Mouse (Mus musculus) kidney, embryonic 15.5 days (tissue): ENCODE data around the gene Gps1. TPM values are rescaled to one million over a fixed set of nuclear protein-coding genes. Genes with fewer than 3 reads are reported as not detected.

Source experiments
- ATAC-seq: fragments of 200-750 bp; cut with Nextera tagmentation; replicated peaks from 2 replicates; pipeline ENCODE4 v1.8.0; 2017; ENCODE audit warnings: moderate TSS enrichment; ENCODE audit not compliant: low FRiP score
- H3K27ac ChIP-seq: fragments of 300-500 bp; sonication (generic); 2 replicates; pipeline ENCODE4 v1.5.1; 2015; ENCODE audit warnings: mild to moderate bottlenecking, inconsistent platforms
- H3K27me3 ChIP-seq: fragments of 300-500 bp; sonication (generic); 2 replicates; pipeline ENCODE4 v1.6.1; 2015; ENCODE audit warnings: inconsistent platforms
- H3K36me3 ChIP-seq: fragments of 300-500 bp; sonication (generic); 2 replicates; pipeline ENCODE4 v1.6.1; 2015; ENCODE audit warnings: inconsistent platforms
- H3K4me1 ChIP-seq: fragments of 300-500 bp; sonication (generic); 2 replicates; pipeline ENCODE4 v1.6.1; 2015; ENCODE audit warnings: inconsistent platforms
- H3K4me2 ChIP-seq: fragments of 300-500 bp; sonication (generic); 2 replicates; pipeline ENCODE4 v1.6.1; 2015; ENCODE audit warnings: moderate library complexity, mild to moderate bottlenecking, inconsistent platforms
- H3K4me3 ChIP-seq: fragments of 300-500 bp; sonication (generic); replicated peaks from 2 replicates; pipeline ENCODE4 v1.5.1; 2015; ENCODE audit warnings: mild to moderate bottlenecking, inconsistent platforms
- H3K9ac ChIP-seq: fragments of 300-500 bp; sonication (generic); 2 replicates; pipeline ENCODE4 v1.6.1; 2015; ENCODE audit warnings: mild to moderate bottlenecking, inconsistent platforms
- H3K9me3 ChIP-seq: fragments of 300-500 bp; sonication (generic); replicated peaks from 2 replicates; pipeline ENCODE4 v1.6.1; 2016; ENCODE audit warnings: inconsistent platforms
- WGBS: fragments of 180-500 bp; shearing (Covaris S2); methylation state at CpG from one replicate; pipeline ENCODE4 v1.1.7; 2015; ENCODE audit warnings: mixed read lengths; 5-methylcytosine and 5-hydroxymethylcytosine counted together
- polyA plus RNA-seq: library from polyadenylated mRNA; unstranded; fragments of >200 nt; fragmentation: Nextera tagmentation; extraction: Ambion mirVana; gene quantifications from 2 replicates; pipeline ENCODE4 v1.2.1, GENCODE M21; 2015

Gene Gps1
- polyA plus RNA-seq, 1 experiment from 2014 or later: 215 TPM

DNA sequence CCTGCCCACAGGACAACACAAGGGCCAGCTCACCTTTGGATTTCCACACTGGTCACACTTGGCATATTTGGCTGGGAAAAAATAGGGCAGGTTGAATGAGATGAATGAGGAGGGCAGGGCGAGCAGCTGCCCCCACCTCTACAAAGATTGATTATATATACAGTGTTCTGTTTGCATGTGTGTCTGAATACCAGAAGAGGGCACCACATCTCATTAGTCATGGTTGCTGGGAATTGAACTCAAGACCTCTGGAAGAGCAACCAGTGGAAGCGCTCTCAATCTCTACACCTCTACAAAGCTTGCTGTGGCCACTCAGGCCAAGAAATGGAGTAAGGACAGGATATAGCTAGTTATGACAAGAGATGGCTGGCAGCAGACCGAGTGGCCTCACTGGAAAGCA, 5.7 kb downstream of the Gps1 start:
- H3K4me1 ChIP-seq: peaks cover 27% of the 10 kb centered on the region
- H3K27ac ChIP-seq: no peak overlapping the region
- H3K27me3 ChIP-seq: no peaks in the 10 kb centered on the region
- peaks cover 89% of the 10 kb centered on the region for H3K36me3 ChIP-seq
- H3K4me3 ChIP-seq: no peak overlapping the region
- no peak overlapping the region for H3K4me2 ChIP-seq
- no peak overlapping the region for H3K9ac ChIP-seq
- ATAC-seq: no peak
- WGBS: 94% methylated on average over 3 of the region's 3 CpGs
- H3K9me3 ChIP-seq: no peaks in the 10 kb centered on the region

DNA sequence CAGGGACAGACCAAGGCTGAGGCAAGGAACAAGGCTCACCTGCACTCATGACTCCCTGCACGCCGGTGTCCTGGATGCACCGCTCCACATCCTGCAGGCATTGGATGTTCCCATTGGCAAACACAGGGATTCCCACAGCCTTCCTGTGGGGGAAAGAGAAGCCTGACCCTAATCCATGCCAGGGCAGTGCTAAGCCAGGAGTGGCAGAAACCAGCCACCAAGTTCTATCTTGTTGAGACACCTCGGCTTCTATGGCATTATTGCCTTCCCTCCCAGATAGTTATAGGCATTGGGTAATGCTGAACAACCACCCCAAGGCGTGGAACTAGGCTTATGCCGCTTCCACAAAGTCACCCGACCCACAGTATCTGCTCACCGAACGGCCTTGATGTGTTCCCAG, 8.6 kb downstream of the Gps1 start:
- H3K4me2 ChIP-seq: no peak overlapping the region
- WGBS: 96% methylated on average over 9 of the region's 9 CpGs
- H3K9me3 ChIP-seq: no peaks in the 10 kb centered on the region
- H3K36me3 ChIP-seq: peaks cover 70% of the 10 kb centered on the region
- peaks cover 28% of the 10 kb centered on the region for H3K4me1 ChIP-seq
- no peak overlapping the region for H3K27ac ChIP-seq
- ATAC-seq: no peak
- H3K27me3 ChIP-seq: no peaks in the 10 kb centered on the region
- H3K9ac ChIP-seq: no peak overlapping the region
- no peak overlapping the region for H3K4me3 ChIP-seq

DNA sequence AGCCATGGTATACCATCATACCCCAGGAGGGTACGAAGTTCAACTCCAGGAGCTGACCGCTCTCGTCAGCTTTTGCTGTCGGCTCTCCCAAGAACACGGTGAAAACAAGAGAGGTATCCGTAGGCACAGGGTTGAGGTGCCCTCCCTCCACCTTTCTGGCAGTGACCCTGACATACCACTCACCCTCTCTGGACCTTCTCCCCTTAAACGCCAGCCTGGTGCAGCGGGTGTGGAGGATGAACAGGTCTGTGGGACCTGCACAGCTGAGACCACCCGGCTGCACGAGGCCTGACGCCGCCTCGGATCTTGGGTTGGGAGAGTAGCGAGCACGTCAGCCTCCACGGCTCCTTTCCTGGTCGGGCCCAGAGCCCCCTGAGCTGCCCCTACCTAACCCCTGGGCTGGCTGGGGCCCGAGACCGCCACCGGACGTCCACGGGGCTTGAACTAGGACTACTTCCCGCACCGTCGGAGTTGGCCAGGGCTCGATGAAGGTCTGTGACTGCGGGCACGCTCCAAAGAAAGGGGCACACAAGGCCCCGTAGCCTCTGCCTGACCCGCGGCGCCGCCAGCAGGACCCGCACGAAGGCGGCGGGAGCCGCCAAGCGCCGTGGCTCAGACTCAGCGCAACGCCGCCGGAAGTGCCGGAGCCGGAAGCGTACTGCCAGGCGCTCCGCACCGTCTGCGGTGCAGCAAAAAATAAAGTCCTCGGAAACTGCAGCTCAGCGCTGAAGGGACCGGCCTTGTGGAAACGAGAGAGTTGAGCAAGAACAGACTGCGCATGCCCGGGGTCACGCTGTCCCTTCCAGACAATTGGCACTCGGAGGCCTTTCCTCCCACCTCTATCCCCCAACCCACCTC, 11.9 kb downstream of the Gps1 start, which contains the start of gene Dus1l:
TSS of gene Dus1l (minus strand) at position 648 of the 858 bp plus-strand sequence.
- Histone ChIP-seq H3K4me2 (peak within 1 kb of the TSS; percentile 93), H3K27me3 (no peaks in the 10 kb centered on the region), H3K36me3 (peaks cover 40% of the 10 kb centered on the region), H3K4me3 (peak within 1 kb of the TSS; percentile 99), H3K27ac (peak within 1 kb of the TSS; percentile 84), H3K9ac (peak within 1 kb of the TSS; percentile 95), H3K9me3 (no peaks in the 10 kb centered on the region), H3K4me1 (peaks cover 38% of the 10 kb centered on the region)
- 2% methylated on average over 59 of the region's 59 CpGs for WGBS
- ATAC-seq: peak; percentile 81

DNA sequence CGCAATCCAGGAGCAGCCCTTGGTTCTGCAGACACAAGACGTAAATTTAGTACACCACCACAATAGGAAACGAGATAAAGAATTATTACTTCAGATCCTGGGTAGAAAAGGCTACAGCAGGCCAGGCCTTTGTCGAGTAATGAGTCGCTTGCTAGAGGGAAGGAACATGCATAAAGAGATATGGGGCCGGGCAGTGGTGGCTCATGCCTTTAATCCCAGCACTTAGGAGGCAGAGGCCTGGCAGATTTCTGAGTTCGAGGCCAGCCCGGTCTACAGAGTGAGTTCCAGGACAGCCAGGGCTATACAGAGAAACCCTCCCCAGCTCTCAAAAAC, 12.5 kb downstream of the Gps1 start:
- Histone ChIP-seq H3K36me3 (peaks cover 34% of the 10 kb centered on the region), H3K27me3 (no peaks in the 10 kb centered on the region), H3K9ac (peak overlapping the region; percentile 95; the same call in 1 of the 2 replicates), H3K4me3 (peak overlapping the region; percentile 99), H3K4me1 (peaks cover 33% of the 10 kb centered on the region), H3K4me2 (peak overlapping the region; percentile 93), H3K9me3 (no peaks in the 10 kb centered on the region), H3K27ac (peak overlapping the region; percentile 84)
- 26% methylated on average over 8 of the region's 8 CpGs for WGBS
- no peak; the same call in 1 of the 2 replicates for ATAC-seq

DNA sequence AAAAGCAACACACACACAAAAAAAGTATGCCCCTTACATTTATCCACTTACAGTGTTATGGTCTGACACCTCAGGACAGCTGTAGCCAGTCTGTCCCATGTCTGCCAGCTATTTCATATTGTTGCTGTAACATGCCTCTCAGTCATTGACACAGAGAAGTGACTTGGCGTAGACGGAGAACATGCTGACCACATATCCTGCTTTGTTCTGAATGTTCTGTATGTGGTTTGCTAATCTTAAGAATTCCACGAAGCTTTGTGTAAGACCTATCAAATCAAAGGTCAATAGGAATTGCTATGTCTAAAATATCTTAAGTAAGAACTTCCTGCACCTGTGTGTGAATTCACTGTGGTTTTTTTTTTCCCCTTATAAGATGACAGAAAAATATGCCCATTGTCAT, 14.2 kb downstream of the Gps1 start:
- Histone ChIP-seq H3K4me2 (no peak overlapping the region), H3K4me3 (no peak overlapping the region), H3K9ac (no peak overlapping the region), H3K27ac (no peak overlapping the region), H3K4me1 (peaks cover 31% of the 10 kb centered on the region), H3K27me3 (no peaks in the 10 kb centered on the region), H3K9me3 (no peaks in the 10 kb centered on the region), H3K36me3 (peaks cover 17% of the 10 kb centered on the region)
- no peak for ATAC-seq
- WGBS: 87% methylated on average over 3 of the region's 3 CpGs

DNA sequence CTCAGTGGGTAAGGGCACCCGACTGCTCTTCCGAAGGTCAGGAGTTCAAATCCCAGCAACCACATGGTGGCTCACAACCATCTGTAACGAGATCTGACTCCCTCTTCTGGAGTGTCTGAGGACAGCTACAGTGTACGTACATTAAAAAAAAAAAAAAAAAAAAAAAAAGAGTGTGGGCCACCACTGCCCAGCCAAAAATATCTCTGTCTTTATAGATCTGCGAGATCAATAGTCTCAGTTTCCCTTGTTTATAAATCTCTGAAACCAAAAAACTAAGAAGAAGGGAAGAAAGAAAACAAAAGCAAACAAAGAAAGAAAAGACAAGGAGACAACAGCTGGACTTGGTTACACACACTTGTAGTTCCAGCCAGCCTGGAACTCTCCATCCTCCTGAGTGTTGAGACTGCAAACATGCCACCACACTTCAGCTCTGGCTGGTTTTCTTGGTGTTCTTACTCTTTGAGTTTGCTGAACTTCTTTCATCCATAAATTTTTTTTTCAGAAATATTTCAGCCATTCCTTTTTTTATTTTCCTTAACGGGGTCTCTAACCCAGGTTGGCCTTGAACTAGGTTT, 15.3 kb downstream of the Gps1 start:
- Histone ChIP-seq H3K4me2 (no peak overlapping the region), H3K27ac (no peak overlapping the region), H3K9ac (no peak overlapping the region)

DNA sequence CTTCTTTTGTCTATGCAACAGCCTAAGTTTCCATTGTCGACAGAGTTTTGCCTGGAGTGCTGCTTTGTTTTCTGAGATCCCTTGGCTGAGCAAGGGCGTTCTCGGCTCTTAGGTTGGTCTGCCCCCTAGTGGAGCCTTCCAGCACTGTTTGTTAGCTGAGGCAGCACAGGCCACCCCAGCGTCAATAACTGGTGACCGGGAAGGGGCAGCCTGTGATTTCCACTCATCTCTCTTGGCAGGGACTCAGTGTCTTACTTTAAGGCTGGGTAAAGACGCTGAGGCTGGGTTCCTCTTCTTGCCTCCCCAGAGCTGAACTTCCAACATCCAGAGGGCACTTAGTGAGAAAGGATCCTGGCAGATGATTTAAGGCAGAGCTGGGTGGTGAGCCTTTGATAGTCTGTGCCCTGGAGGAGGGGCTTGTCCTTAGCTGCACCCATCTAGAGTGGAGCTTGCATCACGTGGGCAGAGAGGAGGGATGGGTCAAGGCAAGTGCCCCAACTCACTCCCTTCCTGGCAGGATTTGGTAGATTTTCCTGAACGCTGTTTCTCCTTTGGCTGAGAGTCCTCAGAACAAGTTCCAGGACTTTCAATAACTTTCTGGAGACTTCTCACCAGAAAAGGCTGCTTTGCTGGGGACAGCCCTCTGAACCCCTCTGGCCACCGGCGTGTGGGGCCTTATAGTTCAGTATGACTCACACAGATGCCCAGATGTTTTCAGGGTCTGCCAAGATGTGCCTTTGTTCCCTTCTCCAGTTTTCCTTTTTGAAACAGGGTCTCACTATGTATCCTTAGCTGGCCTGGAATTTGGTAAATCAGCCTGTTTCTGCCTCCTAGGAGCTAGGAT, 16.2 kb downstream of the Gps1 start:
- Histone ChIP-seq H3K27me3 (no peaks in the 10 kb centered on the region), H3K27ac (peak overlapping the region; percentile 57; the same call in 1 of the 2 replicates), H3K9ac (peak overlapping the region; percentile 22; the same call in 1 of the 2 replicates), H3K4me3 (no peak overlapping the region), H3K36me3 (peaks cover 6% of the 10 kb centered on the region), H3K9me3 (no peaks in the 10 kb centered on the region), H3K4me1 (peaks cover 20% of the 10 kb centered on the region), H3K4me2 (peak overlapping the region; percentile 43)
- ATAC-seq: peak; percentile 71
- whole genome bisulfite sequencing: 9% methylated on average over 10 of the region's 10 CpGs

More for the DNA sequence above, 15.3 kb downstream of the Gps1 start:
- no peak for ATAC-seq
- Histone ChIP-seq H3K9me3 (no peaks in the 10 kb centered on the region), H3K27me3 (no peaks in the 10 kb centered on the region), H3K4me3 (no peak overlapping the region), H3K36me3 (peaks cover 5% of the 10 kb centered on the region), H3K4me1 (peaks cover 29% of the 10 kb centered on the region)
- 75% methylated on average over 6 of the region's 6 CpGs for WGBS

DNA sequence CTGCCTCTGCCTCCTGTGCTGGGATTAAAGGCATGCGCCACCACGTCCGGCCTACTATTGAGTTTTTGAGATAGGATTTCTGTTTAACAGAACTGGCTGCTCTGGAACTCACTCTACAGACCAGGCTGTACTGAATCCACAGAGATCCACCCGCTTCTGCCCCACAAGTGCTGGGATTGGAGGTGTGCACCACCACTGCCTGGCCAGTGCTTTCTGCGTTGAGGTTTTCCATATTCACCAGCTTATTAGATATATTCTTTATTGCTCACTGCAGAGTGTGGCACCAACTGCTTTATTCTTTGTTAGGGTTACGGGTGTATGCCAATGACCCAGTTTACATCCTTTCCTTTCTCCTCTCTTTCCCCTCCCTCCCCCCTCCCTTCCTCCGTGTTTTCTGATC, 20.2 kb downstream of the Gps1 start:
- Histone ChIP-seq H3K9ac (no peak overlapping the region), H3K4me3 (no peak overlapping the region), H3K9me3 (no peaks in the 10 kb centered on the region), H3K27me3 (no peaks in the 10 kb centered on the region), H3K4me1 (peaks cover 10% of the 10 kb centered on the region), H3K27ac (no peak overlapping the region), H3K4me2 (no peak overlapping the region), H3K36me3 (peaks cover 46% of the 10 kb centered on the region)
- 77% methylated on average over 7 of the region's 7 CpGs for WGBS
- ATAC-seq: no peak

DNA sequence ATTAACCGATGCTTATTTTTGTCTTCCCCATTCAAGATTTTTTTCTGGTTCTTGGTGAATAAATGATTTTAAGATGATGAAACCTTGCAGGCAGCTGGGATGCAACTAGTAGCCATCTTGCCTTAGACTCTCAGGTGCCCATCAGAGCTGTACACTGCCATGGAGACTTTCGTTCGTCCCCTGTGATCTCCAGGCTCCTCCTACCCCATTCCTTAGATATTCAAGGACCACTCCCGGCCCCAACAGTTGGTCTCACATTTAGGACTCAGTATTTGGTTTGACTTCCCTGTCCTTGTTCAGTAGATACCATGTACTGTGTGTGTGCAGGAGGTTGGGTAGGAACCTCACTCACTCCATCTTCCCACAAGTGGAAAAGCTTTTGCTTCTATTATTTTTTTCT, 20.7 kb downstream of the Gps1 start:
- 80% methylated on average over 4 of the region's 4 CpGs for WGBS
- Histone ChIP-seq H3K27me3 (no peaks in the 10 kb centered on the region), H3K9ac (no peak overlapping the region), H3K9me3 (no peaks in the 10 kb centered on the region), H3K4me3 (no peak overlapping the region), H3K4me1 (peaks cover 9% of the 10 kb centered on the region), H3K4me2 (no peak overlapping the region), H3K36me3 (peaks cover 51% of the 10 kb centered on the region), H3K27ac (no peak overlapping the region)
- no peak for ATAC-seq

DNA sequence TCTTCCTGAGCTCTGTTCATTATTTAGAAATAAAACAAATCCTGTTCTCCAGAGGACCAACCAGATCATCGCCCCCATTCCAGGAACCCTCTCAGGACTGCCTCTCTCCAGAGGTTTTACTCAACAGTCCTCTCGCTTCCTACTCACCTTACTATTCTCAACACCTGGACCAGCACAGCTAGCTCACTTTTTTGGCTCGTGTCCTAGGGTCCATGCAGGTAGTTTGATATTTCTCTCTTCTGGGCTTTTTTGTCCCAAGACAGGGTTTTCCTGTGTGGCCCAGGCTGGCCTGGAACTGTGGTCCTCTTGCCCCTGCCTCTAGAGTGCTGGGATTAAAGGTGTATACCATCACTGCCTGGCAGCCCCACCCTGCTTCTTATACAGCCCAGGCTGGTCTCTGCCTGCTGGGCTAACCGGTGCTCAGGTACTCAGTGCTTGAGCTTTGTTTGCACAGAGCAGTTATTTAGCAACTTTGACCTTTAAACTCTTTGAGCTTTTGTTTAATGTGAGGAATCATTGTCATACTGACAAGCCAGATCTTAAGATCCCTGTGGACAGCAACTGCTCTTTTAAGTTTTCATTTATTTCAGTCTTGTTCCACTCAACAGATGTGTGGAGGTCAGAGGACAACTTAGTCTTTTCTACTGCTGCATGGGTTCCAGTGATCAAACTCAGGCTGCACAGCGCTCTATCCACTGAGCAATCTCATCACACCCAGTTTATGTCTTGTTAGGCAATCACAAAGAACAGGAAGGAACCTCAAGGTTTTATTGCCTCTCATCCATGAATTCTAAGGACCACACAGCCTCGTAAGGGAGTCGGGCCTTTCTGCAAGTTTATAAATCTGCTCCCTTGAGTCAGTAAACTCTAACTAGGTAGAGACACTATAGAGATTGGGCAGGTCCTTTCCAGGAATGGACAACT, 21.6 kb downstream of the Gps1 start:
- H3K9me3 ChIP-seq: no peaks in the 10 kb centered on the region
- H3K9ac ChIP-seq: no peak overlapping the region
- no peaks in the 10 kb centered on the region for H3K27me3 ChIP-seq
- peaks cover under 1% of the 10 kb centered on the region; the same call in 1 of the 2 replicates for H3K4me1 ChIP-seq
- H3K27ac ChIP-seq: no peak overlapping the region
- WGBS: 77% methylated on average over 7 of the region's 7 CpGs
- peaks cover 60% of the 10 kb centered on the region for H3K36me3 ChIP-seq
- no peak overlapping the region for H3K4me2 ChIP-seq
- no peak for ATAC-seq
- H3K4me3 ChIP-seq: no peak overlapping the region

DNA sequence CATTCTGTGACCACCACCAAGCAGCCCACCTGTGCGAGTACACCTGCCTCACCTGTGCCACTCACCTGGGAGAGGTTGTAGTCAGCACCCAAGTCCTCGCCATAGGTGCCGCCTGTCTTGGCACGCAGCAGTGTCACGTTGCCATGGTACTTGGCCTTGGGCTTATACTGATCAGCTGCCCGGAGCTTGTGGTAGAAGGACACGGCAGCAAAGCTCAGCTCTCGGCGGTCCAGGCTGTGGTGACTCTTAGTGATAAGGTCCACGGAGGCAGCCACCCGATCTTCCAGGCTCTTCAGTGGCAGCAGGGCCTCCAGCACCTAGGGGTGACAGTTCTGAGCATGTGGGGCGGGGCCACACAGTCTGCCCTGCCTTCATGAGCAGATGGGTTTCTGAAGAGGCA, 23.9 kb downstream of the Gps1 start:
- Histone ChIP-seq H3K27me3 (no peaks in the 10 kb centered on the region), H3K36me3 (peaks cover 84% of the 10 kb centered on the region), H3K9me3 (no peaks in the 10 kb centered on the region), H3K4me2 (no peak overlapping the region), H3K4me1 (no peaks in the 10 kb centered on the region), H3K27ac (no peak overlapping the region), H3K4me3 (no peak overlapping the region), H3K9ac (no peak overlapping the region)
- no peak for ATAC-seq
- WGBS: 96% methylated on average over 12 of the region's 12 CpGs
